Mouse (Mus musculus) small intestine, adult 2 months (tissue): ENCODE results near the gene Gm20521. TPM values are rescaled to one million over a fixed set of nuclear protein-coding genes. Genes with fewer than 3 reads are reported as not detected.
A peak's percentile ranks its signal among the peaks of the same experiment; 100 is the strongest.

Experiments used
- H3K27ac ChIP-seq: fragments of 200-500 bp; 2 replicates; pipeline ENCODE4 v1.5.1; 2012; ENCODE audit warnings: low read depth, low read length, control low read depth, inconsistent platforms; ENCODE audit not compliant: insufficient read depth
- H3K27me3 ChIP-seq: fragments of 200-500 bp; 2 replicates; pipeline ENCODE4 v1.6.1; 2012; ENCODE audit warnings: mild to moderate bottlenecking, moderate library complexity, low read length, inconsistent platforms; ENCODE audit not compliant: control insufficient read depth, insufficient read depth
- H3K36me3 ChIP-seq: fragments of 200-500 bp; 2 replicates; pipeline ENCODE4 v1.6.1; 2012; ENCODE audit warnings: mild to moderate bottlenecking, low read length, control low read depth, inconsistent platforms; ENCODE audit not compliant: control insufficient read depth, insufficient read depth
- H3K4me1 ChIP-seq: fragments of 200-500 bp; 2 replicates; pipeline ENCODE4 v1.6.1; 2012; ENCODE audit warnings: low read length, inconsistent platforms, mixed read lengths; ENCODE audit not compliant: control insufficient read depth, insufficient read depth, insufficient read length
- H3K4me3 ChIP-seq: fragments of 200-500 bp; 2 replicates; pipeline ENCODE4 v1.5.1; 2012; ENCODE audit warnings: low read depth, mild to moderate bottlenecking, control low read depth, inconsistent platforms, low read length, moderate library complexity
- CTCF ChIP-seq: fragments of 200-500 bp; IDR thresholded peaks from 2 replicates; pipeline ENCODE4 v1.5.1; 2012; ENCODE audit warnings: low read depth, mild to moderate bottlenecking, control low read depth, inconsistent platforms, low read length, moderate library complexity, mixed read lengths; ENCODE audit not compliant: insufficient replicate concordance, insufficient read length; ENCODE audit errors: extremely low read depth
- POLR2A ChIP-seq: fragments of 200-500 bp; IDR thresholded peaks from 2 replicates; pipeline ENCODE4 v1.6.1; 2012; ENCODE audit warnings: low read depth, mild to moderate bottlenecking, control low read depth, inconsistent platforms, low read length, moderate library complexity
- whole genome bisulfite sequencing: fragments of 180-500 bp; shearing (Covaris S2); methylation state at CpG from one replicate; pipeline ENCODE4 v1.1.7; 2018; 5-methylcytosine and 5-hydroxymethylcytosine counted together
- polyA plus RNA-seq: library from polyadenylated mRNA; depleted of rRNA; stranded (reverse); fragments of >200 nt; gene quantifications from 2 replicates; pipeline ENCODE4 v1.2.3, GENCODE M21; 2012

The Gm20521 gene
- polyA plus RNA-seq, 1 experiment: 12.4 TPM

DNA sequence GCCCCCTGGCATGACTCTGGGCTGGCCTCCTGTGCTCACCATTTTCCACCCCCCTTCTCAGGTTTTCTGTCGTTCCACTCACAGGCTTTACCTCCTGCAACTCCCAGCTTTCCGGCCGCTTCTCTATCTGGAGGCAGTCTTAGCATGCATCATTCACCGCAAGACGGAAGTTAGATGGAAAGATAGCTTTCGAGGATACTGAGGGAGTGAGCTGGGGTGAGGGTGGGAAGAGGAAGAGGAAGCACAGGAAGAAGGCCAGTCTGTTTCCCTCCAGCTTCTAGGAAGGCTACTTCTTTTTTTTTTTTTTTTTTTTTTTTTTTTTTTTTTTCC lies 53.6 kb downstream of the Gm20521 start:
- TF ChIP-seq CTCF (no peak), POLR2A (no peak)
- 57% methylated on average over 6 of the region's 6 CpGs for WGBS
- no peak overlapping the region for H3K4me3 ChIP-seq

DNA sequence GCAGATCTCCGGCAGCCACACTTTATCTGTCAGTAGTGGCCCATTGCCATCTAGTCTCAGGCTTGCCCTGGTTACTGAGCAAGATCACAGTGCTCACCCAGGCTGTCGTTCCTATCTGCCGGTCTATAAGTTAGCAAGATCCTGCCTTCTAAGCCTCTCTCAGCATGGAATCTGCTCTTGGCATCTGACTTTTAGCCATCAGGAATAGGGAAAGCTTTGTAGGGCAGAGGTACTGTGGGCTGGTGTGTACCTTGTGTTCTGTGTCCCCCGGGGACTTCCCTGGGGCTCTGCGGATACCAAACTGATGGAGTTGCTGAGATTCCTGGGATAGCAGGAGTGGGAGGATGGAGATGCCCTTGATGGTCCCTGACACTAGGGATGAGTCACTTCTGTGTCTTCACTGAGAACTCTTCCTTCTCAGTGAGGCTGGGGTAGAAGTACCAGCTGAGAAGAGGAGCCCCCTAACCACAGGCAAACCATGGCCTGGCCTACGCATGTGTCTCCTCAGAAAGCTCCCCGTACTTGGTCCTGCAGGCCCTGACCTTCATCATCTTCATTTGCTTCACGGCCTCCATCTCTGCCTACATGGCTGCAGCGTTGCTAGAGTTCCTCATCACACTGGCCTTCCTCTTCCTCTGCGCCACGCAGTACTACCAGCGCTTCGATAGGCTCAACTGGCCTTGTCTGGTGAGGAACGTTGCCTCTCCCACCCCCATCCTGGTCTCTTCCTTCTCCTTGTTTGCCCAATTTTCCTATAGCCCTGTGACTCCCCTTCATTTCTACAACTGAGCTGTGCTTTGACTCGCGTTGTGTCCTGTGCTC lies 54.3 kb downstream of the Gm20521 start:
- Histone ChIP-seq H3K27me3 (no peaks in the 10 kb centered on the region), H3K27ac (no peak overlapping the region), H3K4me1 (no peaks in the 10 kb centered on the region), H3K4me3 (no peak overlapping the region), H3K36me3 (no peaks in the 10 kb centered on the region)
- TF ChIP-seq CTCF (no peak), POLR2A (no peak)
- WGBS: 87% methylated on average over 16 of the region's 16 CpGs

More for the DNA sequence above, 53.6 kb downstream of the Gm20521 start:
- Histone ChIP-seq H3K27me3 (no peaks in the 10 kb centered on the region), H3K27ac (no peak overlapping the region), H3K4me1 (no peaks in the 10 kb centered on the region), H3K36me3 (no peaks in the 10 kb centered on the region)

DNA sequence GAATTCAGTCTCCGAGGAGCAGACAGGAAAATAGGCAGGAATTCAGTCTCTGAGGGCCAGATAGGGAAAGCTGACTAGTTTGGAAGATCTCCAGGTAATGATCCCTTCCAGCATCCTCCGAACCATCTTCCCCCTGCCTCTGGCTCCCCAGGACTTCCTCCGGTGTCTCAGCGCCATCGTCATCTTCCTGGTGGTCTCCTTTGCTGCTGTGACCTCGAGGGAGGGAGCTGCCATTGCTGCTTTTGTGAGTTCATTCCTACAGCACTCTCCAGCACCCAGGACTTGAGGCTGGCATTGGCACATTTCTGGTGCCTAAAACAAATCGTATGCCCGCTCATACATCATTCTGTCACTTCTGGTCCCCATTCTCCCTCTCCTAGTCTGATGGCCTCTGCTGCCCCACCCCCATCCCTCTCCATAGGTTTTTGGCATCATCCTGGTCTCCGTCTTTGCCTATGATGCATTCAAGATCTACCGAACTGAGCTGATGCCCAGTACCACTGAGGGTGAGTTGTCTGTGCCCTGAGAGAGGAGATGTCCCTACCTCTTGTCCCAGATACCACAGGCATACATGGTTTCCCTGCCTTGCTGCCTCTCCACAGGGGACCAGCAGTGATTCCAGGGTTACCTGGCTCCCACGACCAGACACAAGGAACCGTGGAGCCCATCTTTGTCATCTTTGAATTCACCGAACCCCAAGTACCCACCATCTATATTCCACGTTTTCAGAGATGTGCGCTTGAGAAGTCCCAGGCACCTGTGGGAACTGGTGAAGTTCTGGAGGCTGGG lies 55.4 kb downstream of the Gm20521 start:
- WGBS: 83% methylated on average over 15 of the region's 15 CpGs
- Histone ChIP-seq H3K36me3 (no peaks in the 10 kb centered on the region), H3K27ac (no peak overlapping the region), H3K4me1 (no peaks in the 10 kb centered on the region), H3K4me3 (no peak overlapping the region), H3K27me3 (no peaks in the 10 kb centered on the region)
- TF ChIP-seq POLR2A (no peak), CTCF (no peak)

DNA sequence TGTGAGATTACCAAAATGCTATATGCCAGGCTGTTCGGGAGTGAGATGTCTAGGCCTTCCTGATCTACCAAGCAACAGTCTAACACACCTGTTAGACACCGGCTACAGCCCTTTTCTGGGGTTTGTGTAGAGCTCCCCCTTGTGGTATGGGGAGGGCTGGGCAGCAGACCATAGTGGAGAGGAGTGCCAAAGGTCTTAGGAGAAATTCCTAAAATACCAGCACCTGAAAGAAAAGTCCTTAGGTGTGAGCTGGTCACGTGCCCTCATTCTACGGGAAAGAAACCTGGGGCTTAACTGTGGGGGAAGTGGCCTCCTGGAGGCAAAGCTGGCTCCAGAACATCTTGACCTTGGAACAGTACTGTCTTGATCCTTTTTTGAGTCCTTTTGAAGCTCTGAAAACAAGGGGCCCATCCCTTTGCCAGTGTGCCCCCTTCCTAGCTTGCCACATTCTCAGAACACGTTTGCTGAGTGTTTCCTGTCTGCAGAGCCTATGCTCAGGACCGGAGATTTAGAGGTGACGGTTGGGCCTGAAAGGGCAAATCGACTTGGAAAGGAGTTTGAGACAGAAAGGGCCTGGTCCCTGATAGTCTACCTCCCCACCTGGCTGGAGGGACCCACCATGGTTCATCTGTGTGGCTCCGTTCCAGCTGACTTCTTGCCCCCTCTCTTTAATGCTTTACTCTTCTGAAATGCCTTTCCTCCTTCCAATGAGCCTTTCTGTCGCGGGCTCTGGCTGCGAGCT lies 56.4 kb downstream of the Gm20521 start:
- TF ChIP-seq POLR2A: no peak
- TF ChIP-seq CTCF: peak; percentile 93; the same call in 1 of the 2 replicates
- no peaks in the 10 kb centered on the region for H3K36me3 ChIP-seq
- no peaks in the 10 kb centered on the region for H3K4me1 ChIP-seq
- H3K27me3 ChIP-seq: no peaks in the 10 kb centered on the region
- 54% methylated on average over 12 of the region's 12 CpGs for WGBS
- H3K27ac ChIP-seq: no peak overlapping the region
- H3K4me3 ChIP-seq: no peak overlapping the region

DNA sequence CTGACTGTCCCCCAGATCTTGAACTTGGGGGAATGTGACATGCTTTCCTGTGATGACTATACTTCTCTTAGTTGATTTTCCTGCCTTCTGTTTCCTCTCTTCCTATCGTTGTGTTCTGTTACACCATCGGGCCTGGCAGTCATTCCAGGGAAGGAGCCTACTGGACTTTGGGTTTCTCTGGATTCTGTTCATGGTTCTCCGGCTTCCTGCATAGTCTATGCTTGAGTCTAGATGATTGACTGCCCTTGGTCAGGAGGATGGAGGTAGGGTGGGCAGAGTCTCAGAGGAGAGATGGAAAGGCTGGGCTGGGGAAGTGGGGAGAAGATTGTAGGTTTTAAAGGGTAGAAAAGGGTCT lies 56.9 kb downstream of the Gm20521 start:
- Histone ChIP-seq H3K4me3 (no peak overlapping the region), H3K27me3 (no peaks in the 10 kb centered on the region), H3K4me1 (no peaks in the 10 kb centered on the region), H3K36me3 (no peaks in the 10 kb centered on the region), H3K27ac (no peak overlapping the region)
- no peak for TF ChIP-seq POLR2A
- no peak for TF ChIP-seq CTCF
- WGBS: 65% methylated on average over 3 of the region's 3 CpGs

DNA sequence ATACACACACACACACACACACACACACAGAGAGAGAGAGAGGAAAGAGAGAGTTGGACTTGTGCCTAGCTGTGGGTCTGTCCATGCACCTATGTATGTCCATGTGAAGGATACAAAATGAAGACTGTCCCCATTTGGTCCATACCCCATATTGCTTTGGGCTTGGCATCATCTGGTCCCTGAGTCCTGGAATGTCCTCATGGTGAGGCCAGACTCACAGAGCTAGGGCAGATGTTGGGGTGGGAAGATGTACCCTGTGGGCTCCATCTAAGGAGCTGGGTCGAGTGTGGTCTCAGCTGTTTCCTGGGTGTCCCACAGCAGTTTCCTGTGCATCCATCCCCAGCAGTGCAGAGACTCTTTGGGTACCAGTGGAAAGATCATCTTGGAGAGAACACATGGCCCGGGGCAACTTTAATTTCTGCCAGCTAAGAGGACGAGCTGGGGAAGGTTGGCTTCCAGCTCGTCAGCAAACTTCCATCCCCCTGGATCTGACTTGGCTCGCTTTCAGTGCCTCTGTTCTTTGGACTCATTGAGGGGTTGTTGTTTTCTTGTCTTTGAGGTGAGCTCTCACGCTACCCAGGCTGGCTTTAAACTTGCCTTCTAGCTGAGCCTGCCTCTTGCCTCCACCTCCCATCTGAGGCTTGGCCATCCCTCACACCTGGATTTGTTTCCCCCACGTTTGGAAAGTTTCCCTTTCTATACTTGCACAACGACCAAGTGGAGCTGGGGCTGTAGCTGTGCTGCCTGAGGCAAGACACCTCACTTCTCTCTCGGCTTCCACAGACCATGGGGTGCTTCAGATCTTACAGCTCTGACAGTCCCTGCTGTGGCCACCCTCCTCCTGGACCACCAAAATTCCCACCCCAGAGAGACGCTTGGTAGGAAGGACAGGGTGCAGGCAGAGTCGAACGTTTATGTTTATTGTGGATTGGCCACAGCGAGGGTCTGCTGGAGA lies 58.1 kb downstream of the Gm20521 start:
- TF ChIP-seq CTCF (no peak), POLR2A (no peak)
- no peaks in the 10 kb centered on the region for H3K4me1 ChIP-seq
- H3K27me3 ChIP-seq: no peaks in the 10 kb centered on the region
- no peak overlapping the region for H3K4me3 ChIP-seq
- H3K27ac ChIP-seq: no peak overlapping the region
- WGBS: 35% methylated on average over 13 of the region's 13 CpGs
- no peaks in the 10 kb centered on the region for H3K36me3 ChIP-seq
